Mouse (Mus musculus): ENCODE measurements around the gene Ntn5.
"Not testable (repeated sequence)": the region's sequence is repeated elsewhere in the genome, so short reads cannot be mapped to it uniquely, and the experiment has no call there.

Gene Ntn5

DNA sequence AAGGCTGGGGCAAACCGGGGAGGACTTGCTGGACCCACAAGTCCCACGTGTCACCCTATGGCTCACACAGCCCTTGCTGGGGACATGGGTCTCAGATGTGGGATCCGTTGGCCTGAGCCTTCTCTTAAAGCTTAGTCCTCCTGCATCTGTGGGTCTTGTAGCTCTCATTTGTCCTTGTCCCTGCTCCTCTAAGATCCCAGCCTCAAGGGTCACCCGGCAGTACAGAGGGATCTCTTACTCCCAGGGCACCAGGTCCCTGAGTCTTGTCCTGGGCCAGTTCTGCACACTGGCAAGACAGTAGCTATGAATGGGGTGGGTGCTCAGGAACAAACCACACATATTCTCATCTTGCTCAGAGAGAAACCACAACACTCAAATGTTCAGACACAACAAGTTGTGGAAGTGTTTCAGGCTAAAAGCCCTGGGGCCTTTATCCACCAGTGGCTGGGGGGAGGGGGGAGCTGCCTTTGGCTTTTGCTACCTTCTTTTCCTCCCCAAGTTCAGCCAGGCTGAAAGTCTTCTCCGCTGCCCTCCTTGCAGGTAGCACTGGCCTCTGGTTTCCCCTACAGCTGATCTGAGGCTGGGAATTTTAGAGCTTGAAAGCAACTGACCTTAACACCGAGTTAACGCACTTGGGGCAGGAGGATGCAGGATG is at the start of gene Ntn5:
Gene Ntn5 (plus strand): TSS at position 627 of the 655 bp plus-strand sequence.
- no peak for DNase-seq

DNA sequence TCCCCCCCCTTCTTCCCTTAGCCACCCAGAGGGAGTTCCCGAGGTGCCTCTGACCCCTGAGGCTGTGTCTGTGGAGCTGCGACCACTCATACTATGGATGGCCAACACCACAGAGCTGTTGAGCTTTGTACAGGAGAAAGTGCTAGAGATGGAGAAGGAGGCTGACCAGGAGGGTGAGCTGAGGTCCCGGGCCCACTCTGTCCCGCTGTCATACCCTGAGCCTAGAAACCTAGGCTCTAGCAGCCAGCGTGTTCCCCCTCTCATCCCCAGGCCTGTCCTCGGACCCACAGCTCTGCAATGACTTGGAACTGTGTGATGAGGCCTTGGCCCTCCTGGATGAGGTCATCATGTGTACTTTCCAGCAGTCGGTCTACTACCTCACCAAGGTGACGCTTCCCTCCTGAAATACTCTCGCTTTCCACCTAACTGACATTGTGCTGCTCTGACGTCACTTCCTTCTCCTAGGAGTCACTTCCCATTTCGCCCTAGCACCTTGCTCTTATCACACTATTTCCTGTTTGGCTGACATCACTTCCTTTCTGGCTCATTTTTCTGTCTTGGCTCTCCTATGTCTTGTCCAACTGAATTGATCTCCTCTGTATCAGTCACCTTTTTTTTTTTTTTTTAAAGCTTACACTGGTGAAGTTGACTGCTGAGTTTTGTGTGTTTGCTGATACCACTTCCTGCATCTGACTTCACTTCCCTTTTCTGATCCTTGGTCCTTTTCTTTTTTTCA is 48.7 kb upstream of the Ntn5 start:
- DNase-seq = peak in 1 of 2 experiments; percentile 64

DNA sequence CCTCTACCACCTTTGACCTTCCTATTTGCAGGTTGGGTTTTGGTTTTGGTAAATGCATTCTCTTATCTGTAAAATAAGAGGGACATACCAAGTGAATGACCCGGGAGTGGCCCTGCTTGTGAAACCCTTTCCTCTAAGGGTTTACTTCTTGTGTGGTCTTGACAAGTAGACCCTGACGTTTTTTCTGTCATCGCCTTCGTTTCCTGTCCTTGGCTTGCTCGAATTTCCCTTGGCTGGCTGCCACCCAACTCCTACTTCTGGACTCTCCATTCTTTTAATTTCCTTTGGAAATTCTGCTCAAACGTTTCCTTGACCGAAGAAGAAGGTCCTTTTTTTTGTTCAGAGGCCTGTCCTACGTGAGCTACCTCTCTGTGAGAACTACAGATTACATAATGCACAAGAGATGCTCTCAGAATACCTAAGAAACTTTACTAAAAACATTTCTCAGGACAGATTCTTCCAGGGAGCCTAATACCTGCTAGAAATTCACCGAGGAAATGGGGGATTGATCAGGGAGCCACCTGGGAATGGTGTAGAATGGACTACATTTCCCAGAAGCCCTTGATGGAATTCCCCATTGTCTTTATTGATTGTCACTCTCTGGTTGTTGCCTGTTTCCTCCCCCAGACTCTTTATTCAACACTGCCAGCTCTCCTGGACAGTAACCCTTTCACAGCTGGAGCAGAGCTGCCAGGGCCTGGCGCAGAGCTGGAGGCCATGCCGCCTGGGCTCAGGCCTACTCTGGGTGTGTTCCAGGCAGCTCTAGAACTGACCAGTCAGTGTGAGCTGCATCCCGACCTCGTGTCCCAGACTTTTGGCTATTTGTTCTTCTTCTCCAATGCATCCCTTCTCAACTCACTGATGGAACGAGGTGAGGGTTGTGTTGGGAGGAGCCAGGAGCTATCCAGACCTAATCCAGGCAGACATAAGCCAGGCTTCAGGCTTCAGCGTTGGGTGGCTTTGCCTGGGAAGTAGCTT is 47.8 kb upstream of the Ntn5 start:
- peak; percentile 77 to 78 for DNase-seq

DNA sequence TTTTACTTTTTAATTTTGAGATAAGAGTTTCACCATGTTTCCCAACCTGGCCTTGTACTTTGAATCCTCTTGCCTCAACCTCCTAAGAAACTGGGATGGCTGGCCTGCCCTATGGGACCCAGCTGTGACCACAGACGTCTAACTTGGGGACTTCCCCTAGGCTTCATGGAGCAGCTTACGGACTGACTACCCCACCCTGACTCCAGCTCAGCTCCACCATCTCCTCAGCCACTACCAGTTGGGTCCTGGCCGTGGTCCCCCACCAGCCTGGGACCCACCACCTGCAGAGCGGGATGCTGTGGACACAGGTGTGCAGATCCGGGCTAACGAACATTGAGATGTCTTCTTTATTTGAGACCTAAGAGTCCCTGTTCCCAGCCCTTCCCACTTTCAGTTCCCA is 46.1 kb upstream of the Ntn5 start:
- no peak for DNase-seq

DNA sequence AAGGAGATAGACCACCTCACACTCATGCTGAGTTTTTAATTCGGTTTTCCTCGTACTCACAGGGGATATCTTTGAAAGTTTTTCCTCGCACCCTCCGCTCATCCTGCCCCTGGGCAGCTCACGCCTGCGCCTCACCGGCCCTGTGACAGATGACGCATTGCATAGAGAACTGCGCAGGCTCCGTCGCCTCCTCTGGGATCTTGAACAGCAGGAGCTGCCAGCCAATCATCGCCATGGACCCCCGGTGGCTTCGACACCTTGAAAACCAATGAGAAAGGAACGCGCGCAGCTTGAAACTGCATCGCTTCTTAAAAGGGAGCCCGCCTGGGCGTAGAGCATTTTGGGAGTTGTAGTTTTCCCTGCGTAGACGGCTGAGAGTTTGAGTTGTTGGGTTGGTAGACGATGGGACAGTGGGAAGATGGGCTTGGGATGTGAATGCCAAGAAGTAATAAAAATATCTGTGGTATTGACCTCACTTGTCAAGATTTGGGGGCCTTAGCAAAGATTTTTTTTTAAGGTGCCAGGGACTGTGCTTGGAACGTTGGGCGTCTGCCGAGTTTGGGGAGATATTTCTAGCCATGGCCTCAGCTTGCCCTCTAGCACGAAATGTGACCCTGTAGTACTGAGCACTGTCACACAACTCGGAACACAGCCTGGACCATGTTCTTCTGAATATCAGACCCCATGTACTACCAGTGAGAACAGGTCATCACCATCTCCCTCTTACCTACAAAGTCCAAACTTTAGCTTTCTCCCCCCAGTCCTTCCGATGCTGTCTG is 45.0 kb upstream of the Ntn5 start:
- peak; percentile 89 to 96 for DNase-seq

DNA sequence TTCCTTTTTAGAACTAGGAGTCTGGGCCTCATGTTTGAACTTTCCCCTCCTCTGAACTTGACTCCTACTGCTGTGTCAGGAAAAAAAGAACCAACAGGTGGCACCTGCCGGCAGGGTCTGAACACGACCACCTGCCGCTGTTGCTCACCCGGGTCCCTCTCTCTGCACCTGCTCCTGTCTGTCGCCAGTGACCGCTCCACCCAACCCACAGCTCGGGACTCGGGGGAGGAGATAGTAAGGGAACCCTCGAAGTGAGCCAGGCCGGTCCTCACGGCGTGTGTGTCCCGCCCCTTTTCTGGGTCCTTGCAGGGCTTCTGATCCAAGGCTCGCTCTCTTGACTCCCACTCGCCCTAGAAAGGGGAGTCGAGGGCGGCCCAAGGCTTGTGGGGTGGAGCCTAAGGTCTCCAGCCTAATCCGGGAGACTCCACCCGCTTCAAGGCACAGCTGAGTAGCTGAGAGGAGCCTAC is 44.2 kb upstream of the Ntn5 start, which contains the start of gene Mamstr:
Gene Mamstr (plus strand): TSS at position 417 of the 467 bp plus-strand sequence.
- peak; percentile 26 to 47 for DNase-seq

DNA sequence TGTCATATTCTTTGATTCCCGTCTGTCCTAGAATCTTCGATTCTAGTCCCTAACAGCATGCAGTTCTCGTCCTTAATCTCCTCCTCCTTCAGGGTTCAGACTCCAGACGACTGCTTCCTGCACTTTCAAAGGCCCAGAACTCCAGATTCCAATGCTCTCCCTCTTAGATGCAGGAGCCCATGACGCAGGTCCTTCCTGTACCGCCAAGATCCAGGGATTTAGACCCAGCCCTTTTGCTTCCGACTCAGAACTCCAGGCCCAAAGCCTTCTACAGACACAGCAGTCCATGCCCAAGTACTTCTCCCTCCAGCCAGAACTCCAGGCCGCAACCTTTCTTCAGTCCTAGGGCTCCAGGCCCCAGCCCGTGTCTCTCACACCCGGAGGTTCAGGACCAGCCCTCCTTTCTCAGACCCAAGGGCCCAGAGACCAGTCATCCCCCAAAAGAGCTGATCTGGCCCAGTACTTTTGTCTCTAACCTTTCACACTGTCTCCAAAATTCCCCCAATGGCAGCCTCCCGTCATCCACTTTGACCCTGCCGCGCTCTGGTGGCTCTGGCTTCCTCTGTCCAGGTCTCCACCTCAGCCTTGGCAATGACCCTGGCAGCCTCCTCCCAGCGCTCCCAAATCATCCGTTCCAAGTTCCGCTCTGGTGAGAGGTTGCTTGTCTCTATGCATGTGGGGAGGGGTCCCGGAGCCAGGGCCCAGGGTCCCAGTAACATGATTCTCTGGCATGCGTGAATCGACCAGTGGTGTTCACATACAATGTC is 43.4 kb upstream of the Ntn5 start:
- DNase-seq = peak in 1 of 2 experiments; percentile 27

DNA sequence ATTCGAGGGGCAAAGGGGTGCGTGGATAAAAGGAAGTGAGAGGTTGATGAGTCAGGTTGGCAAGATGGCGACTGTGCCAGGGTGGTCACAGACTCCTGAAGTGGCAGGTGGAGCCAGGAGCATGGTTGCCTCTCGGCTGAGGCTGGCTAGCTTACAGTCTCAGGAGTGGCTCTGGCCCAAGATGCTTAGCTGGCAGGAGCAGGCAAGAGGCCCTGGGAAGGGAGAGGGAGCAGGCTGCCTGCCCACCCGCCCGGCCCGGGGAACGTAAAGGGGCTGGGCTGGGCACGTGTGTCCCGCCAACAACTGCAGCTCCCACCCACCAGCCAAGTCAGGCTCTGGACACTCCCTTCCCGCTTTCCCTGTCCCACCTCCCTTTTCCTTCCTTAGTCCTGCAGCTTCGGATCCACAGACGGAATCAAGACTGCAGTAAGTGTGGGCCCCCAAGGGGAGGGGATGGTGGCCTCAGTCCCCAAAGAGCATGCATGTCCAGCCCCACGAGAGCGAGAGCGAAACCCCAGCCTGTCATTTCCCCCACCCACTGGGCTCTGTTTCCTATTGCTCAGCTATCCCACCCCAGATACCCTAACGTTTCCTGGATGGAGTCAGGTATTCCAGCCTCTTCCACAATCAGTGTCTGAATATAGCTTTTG is 42.3 kb upstream of the Ntn5 start:
- DNase-seq = peak; percentile 63 to 75

DNA sequence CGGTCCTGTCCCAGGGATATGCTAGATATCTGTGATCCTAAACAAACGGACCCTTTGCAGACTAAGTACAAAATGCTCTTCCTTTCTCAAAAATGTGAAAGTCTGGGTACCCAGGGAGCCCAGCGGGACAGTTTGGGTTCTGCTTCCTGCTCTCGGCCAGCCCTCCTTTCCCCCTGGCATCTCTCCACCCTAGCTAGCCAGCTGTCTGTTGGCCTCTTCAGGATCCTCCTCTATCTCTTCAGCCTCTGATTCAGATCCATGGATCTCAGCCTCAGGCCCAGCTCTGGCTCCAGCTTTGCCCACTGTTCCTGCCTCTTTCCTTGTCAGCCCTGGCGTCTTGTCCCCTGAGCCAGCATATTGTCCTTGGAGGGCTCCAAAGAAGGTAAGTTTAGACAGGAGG is 41.7 kb upstream of the Ntn5 start:
- peak in 1 of 2 experiments; percentile 17 for DNase-seq

DNA sequence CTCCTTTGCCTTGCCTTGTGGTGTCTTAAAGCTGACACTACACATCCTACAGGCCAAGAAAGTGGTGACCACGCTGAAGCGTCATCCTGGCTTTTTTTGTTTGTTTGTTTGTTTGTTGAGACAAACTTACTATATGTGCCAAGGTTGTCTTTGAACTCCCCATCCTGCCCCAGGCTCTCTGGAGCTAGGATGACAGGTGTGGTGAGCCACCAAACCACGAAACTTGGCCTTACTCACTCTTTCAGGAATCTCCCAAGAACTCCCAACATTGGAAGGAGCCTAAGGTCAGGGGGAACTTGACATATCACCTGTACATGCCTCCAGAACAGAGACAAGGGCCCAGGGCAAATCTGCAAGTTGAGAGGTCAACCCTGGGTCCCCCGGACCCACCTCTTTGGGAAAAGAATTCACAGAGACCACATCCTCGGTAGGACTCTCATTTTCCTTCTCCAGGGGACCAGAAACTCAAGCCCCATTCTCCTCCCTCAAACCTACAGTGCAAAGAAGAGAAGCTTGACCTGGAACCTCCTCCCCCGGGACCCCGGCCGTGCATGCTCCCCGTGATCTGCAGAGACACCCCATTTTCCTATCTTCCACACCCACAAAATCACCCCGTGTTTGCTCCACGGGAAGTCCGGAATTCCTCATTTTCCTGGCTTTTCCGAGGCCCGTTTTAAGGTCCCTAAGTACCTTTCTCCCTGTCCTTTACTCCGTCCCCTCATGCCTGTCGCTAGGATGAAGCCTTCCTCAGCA is 41.1 kb upstream of the Ntn5 start:
- DNase-seq = no peak

DNA sequence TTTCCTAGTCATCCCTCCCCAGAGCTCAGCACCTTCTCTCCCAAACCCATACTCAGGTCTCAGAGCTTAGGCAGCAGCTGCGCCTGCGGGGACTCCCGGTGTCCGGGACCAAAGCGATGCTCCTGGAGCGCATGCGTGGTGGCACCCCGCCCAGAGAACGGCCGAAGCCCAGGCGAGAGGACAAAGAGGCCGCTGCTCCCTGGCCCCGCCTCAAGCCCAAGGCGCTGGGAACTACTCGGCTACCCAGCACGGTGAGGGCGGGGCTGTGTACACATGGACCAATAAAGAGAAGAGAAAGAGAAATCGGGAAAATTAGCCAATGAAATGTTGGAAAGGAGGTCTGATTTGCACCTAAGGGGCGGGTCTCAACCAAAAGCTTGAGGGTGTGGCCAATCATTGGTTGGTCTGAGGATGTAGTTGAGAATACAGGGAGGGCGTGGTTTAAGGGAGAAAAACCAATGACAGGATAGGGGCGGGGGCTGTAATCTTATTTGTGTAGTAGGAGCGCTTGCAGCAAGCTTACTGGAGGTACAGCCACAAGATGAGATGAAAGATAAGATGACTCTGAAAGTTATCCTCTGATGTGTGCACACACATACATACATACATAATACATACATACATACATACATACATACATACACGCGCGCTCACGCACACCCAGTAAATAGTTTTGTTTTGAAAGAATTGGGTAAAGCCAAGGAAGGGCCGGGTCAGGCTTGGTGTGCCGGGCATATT is 40.2 kb upstream of the Ntn5 start:
- peak; percentile 95 to 98 for DNase-seq

DNA sequence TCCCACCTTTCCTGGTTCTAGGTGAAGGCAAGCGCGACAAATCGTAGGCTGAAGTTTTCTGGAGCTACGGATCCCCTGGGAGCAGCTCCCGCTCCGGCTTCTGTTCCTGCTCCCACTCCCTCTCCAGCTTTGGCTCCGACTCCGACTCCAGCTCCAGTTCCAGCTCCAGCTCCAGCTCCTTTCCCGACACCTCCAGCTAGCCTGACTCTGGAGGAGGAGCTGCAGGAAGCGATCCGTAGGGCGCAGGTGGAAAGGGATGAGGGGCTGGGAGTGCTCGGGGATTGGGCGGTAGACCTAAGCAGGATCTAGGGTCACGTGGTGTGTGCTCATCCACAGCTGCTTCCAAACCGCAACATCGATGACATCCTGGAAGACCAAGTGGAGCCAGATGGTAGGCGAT is 39.6 kb upstream of the Ntn5 start:
- DNase-seq = peak; percentile 55 to 59

DNA sequence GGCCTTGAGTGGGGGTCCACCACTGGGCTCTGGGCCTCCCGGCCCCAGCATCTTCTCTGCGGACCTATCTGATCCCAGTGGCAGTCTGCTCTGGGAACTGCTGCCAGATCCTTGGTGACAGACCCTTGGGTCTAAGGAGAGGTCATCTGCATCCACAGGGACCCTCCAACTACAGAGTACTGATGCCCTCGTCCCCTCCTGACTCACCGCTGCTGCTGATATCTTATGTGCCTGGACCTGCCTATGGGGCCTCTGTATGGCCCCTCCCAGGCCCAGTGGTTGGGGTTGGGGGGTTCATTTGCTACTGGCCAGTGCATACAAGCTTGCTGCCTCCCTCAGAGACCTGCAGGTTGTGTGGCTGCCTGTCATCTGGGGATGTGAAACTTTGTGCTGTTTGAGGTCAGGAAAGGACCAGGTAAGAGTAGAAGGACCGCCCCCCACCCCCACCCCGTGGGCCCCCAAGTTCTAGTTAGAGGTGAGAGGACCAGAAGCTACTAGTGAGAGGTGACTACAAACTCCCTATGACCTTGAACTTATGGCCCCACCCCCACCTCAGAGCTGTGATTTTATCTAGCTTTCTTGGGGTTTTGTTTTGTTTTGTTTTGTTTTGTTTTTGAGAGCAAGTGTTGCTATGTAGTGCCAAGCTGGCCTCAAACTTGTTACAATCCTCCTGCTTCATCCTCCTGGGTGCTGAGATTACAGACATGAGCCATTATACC is 38.8 kb upstream of the Ntn5 start:
- DNase-seq = no peak

DNA sequence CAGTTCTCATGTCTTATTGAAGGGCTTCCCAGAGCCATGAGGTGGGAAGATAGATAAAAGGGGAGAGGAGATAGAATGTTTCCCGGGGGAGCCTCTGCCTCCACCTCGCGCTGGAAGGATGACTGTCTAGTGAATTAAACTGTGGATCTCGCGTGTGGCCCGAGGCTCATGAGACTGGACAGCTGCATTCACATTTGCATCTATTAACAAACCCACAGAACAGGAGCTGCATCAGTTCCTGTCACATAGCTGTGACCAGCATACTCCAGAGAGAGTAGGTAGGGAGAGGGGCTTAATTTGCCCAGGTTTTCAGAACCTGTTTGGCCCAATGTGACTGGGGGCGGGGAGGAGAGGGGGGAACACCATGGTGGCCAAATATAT is 38.2 kb upstream of the Ntn5 start:
- DNase-seq = no peak

DNA sequence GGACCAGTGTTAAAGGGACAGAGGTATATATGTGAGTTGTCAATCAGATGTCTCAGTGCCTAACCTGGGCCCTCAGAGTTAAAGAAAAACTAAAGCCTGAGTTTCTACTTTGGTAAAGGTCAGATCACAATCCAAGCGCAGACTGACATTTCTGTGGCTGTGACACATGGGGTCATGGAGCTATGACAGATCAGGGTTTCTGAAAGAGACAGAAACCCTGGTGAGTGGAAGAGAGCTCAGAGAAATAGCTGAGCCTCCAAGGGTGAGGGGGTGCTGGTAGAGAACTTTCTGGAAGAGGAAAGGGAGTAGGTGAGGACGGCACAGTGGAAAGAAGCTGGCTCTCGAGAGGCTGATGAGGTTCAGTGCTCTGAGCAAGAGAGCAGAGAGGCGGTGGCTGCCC is 37.2 kb upstream of the Ntn5 start:
- peak in 1 of 2 experiments; percentile 18 for DNase-seq

DNA sequence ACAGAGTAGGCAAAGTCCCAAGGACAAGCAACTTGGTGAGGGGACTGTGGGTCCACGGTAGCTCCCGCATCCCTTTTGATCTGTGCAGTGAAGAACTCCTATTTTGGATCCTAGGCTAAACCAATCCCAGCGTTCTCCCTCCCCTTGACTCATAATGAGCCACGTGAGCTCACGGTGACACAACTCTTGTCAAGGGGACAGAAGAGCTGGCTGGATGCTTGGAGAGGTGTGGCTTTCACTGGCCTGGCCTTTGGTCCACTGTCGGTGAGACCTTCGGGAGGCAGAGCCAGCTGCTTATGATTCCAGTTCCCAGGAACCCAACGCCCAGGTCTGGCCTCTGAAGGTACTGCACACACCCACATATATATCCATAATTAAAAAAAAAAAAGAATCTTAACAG is 34.5 kb upstream of the Ntn5 start:
- no peak for DNase-seq

DNA sequence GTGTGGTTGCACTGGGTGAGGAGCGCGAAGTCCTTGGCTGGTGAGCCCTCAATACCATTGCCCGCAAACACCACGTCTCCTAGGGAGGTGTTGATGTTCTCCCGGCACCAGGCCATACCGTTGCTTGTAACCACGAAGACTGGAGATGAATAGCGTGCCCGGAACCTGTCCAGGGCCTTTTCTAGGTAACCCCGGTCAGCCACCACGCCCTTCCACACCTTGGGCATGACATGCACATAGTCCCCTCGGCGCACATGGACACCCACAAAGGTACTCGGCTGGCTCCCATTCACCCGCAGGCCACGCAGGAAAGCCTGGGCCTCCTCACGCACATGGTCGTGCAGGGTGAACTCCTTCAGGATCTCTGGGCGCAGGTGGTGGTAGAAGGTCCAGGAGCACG is 33.3 kb upstream of the Ntn5 start:
- DNase-seq = not testable (repeated sequence)

DNA sequence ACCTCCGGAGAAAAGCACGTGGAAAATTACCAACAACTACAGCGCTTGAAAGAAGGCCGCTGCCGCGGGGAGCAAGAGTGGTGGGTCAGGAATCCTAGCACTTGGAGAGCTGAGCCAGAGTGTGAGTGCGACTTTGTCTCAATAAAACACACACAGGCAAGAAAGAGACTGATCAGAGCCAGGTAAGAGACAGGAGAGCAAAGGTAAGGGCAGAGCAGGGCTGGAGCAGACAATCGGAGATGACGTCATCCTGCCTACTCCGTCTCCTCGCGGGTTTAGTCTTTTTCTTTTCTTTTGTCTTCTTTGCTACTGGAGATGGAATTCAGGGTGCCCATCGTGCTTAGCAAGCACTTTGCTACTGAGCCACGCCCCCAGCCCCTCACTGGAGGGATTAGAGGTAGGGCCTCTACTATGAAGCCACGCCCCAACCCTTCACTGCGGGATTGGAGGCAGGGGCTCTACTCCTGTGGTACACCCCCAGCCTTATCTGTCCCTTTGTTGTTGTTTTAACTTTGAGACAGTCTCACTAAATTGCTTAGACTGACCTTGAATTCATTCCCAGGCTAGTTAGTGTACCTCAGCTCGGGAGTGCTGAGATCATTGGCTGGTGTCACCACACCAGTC is 29.3 kb upstream of the Ntn5 start:
- peak in 1 of 2 experiments; percentile 15 for DNase-seq
